In genomic region chr11:57600621-57601121, GRCm38 (mm10) we compare ENCODE assay signal across 9 mouse cellular contexts. TPM values are rescaled to one million over a fixed set of nuclear protein-coding genes. Genes with fewer than 3 reads are reported as not detected.
A peak's percentile ranks its signal among the peaks of the same experiment; 100 is the strongest.
DNase-seq lines count a peak whose midpoint lies in the region; ATAC-seq and TF ChIP-seq lines count a peak whose summit lies in the region.
"Had no signal": no experiment of that assay in that cellular context is flagged by ENCODE, and none has a peak within 500 bp of the region (broad histone marks: within the 10 kb centered on the region; RNA-seq: fewer than 3 reads in every experiment).

No protein-coding gene starts in this region.

- H3K9me3 ChIP-seq in heart, embryonic 12.5 days (replicated peaks): no peaks in the 10 kb centered on the region
- no peaks in the 10 kb centered on the region for H3K9me3 ChIP-seq in forebrain, postnatal 0 days (ENCODE audit: low read length)
- no peaks in the 10 kb centered on the region for H3K9me3 ChIP-seq in hindbrain, embryonic 15.5 days
- H3K9me3 ChIP-seq in midbrain, embryonic 10.5 days (replicated peaks): no peaks in the 10 kb centered on the region
- H3K9me3 ChIP-seq: liver, embryonic 15.5 days had no signal

- H3K27me3 ChIP-seq in heart, adult 2 months (ENCODE audit: control insufficient read depth, insufficient read depth, low read length): no peaks in the 10 kb centered on the region
- peaks cover 10% of the 10 kb centered on the region for H3K27me3 ChIP-seq in heart, embryonic 12.5 days (replicated peaks)
- H3K27me3 ChIP-seq in forebrain, postnatal 0 days (ENCODE audit: insufficient read depth, low read length): peaks cover 7% of the 10 kb centered on the region; the same call in 1 of the 2 replicates
- H3K27me3 ChIP-seq in hindbrain, embryonic 15.5 days: no peaks in the 10 kb centered on the region; the same call in 1 of the 2 replicates
- H3K27me3 ChIP-seq in midbrain, embryonic 10.5 days (ENCODE audit: low read depth, poor library complexity, severe bottlenecking): peaks cover 63% of the 10 kb centered on the region

- H3K36me3 ChIP-seq in heart, adult 2 months (ENCODE audit: control insufficient read depth, insufficient read depth, low read length): no peaks in the 10 kb centered on the region
- H3K36me3 ChIP-seq in heart, embryonic 12.5 days: no peaks in the 10 kb centered on the region
- no peaks in the 10 kb centered on the region for H3K36me3 ChIP-seq in forebrain, postnatal 0 days (ENCODE audit: insufficient read depth)
- no peaks in the 10 kb centered on the region for H3K36me3 ChIP-seq in hindbrain, embryonic 15.5 days
- H3K36me3 ChIP-seq in midbrain, embryonic 10.5 days: no peaks in the 10 kb centered on the region
- H3K36me3 ChIP-seq: liver, embryonic 15.5 days had no signal

- no peak overlapping the region for H3K4me3 ChIP-seq in heart, adult 2 months
- no peak overlapping the region for H3K4me3 ChIP-seq in heart, embryonic 12.5 days
- no peak overlapping the region for H3K4me3 ChIP-seq in forebrain, postnatal 0 days (ENCODE audit: low read depth, low read length)
- no peak overlapping the region for H3K4me3 ChIP-seq in hindbrain, embryonic 15.5 days
- H3K4me3 ChIP-seq in midbrain, embryonic 10.5 days: 0 out of 2 replicates have a peak overlapping the region, but pooled peaks have one; percentile 16
- H3K4me3 ChIP-seq: liver, embryonic 15.5 days had no signal

- intact Hi-C loops in heart, adult 2 months (cut with DNase I): no loop called here

- no peak for TF ChIP-seq CTCF in heart, adult 2 months (IDR thresholded peaks at IDR 0.05)
- TF ChIP-seq CTCF in forebrain, postnatal 0 days (IDR thresholded peaks at IDR 0.05; ENCODE audit: low read depth): no peak

- no peak for ATAC-seq in heart, embryonic 12.5 days (ENCODE audit: insufficient number of reproducible peaks, low FRiP score)
- peak; percentile 85 for ATAC-seq in forebrain, postnatal 0 days
- ATAC-seq in hindbrain, embryonic 15.5 days (ENCODE audit: low FRiP score, low read depth): peak; percentile 90
- no peak for ATAC-seq in granulocyte monocyte progenitor cell, adult 5-6 weeks (replicated peaks; ENCODE audit: poor library complexity, severe bottlenecking)
- ATAC-seq in erythroid progenitor cell, adult 5-6 weeks (replicated peaks; ENCODE audit: low FRiP score, poor library complexity, severe bottlenecking): no peak

- H3K79me2 ChIP-seq in heart, adult 2 months (replicated peaks; ENCODE audit: control insufficient read depth, insufficient read depth, low read length): no peaks in the 10 kb centered on the region

- H3K27ac ChIP-seq in heart, adult 2 months: no peak overlapping the region
- H3K27ac ChIP-seq in heart, embryonic 12.5 days (ENCODE audit: poor library complexity, severe bottlenecking): no peak overlapping the region
- H3K27ac ChIP-seq in forebrain, postnatal 0 days (ENCODE audit: low read depth, low read length): no peak overlapping the region
- peak overlapping the region; percentile 65 for H3K27ac ChIP-seq in hindbrain, embryonic 15.5 days (replicated peaks)
- H3K27ac ChIP-seq in midbrain, embryonic 10.5 days (replicated peaks): peak overlapping the region; percentile 78
- H3K27ac ChIP-seq: liver, embryonic 15.5 days had no signal

- no peak for TF ChIP-seq POLR2A in heart, adult 2 months (IDR thresholded peaks at IDR 0.05; ENCODE audit: insufficient read depth, low read depth, low read length)

- TF ChIP-seq EP300 in heart, adult 2 months (IDR thresholded peaks at IDR 0.05; ENCODE audit: insufficient read depth, low read depth, low read length): no peak

- WGBS in heart, adult 2 months: 24% methylated on average over 4 of the region's 4 CpGs
- WGBS in heart, embryonic 12.5 days: 35% methylated on average over 4 of the region's 4 CpGs
- WGBS in forebrain, postnatal 0 days: 9% methylated on average over 4 of the region's 4 CpGs
- WGBS in hindbrain, embryonic 15.5 days: 4% methylated on average over 4 of the region's 4 CpGs
- WGBS in midbrain, embryonic 10.5 days: 2% methylated on average over 4 of the region's 4 CpGs

- H3K4me1 ChIP-seq in heart, adult 2 months (ENCODE audit: control insufficient read depth, insufficient read depth, low read length): peaks cover 14% of the 10 kb centered on the region
- peaks cover 21% of the 10 kb centered on the region for H3K4me1 ChIP-seq in heart, embryonic 12.5 days (replicated peaks)
- H3K4me1 ChIP-seq in forebrain, postnatal 0 days (ENCODE audit: insufficient read depth): peaks cover 19% of the 10 kb centered on the region; the same call in 1 of the 2 replicates
- H3K4me1 ChIP-seq in hindbrain, embryonic 15.5 days (replicated peaks): peaks cover 43% of the 10 kb centered on the region
- peaks cover 48% of the 10 kb centered on the region for H3K4me1 ChIP-seq in midbrain, embryonic 10.5 days

- peak; percentile 36 to 46 for DNase-seq in heart, adult 2 months
- DNase-seq in cerebellum, adult 11 months: peak; percentile 75
- DNase-seq in forebrain, postnatal 0 days: peak; percentile 77
- DNase-seq in midbrain, embryonic 10.5 days (ENCODE audit: low spot score): peak; percentile 49

- H3K9ac ChIP-seq in heart, adult 2 months (ENCODE audit: low read depth, low read length): no peak overlapping the region
- H3K9ac ChIP-seq in heart, embryonic 12.5 days: no peak overlapping the region
- H3K9ac ChIP-seq in forebrain, postnatal 0 days: no peak overlapping the region
- no peak overlapping the region for H3K9ac ChIP-seq in hindbrain, embryonic 15.5 days
- H3K9ac ChIP-seq: liver, embryonic 15.5 days had no signal

- no peak overlapping the region for H3K4me2 ChIP-seq in heart, embryonic 12.5 days
- H3K4me2 ChIP-seq in forebrain, postnatal 0 days (ENCODE audit: low read depth): no peak overlapping the region
- H3K4me2 ChIP-seq in hindbrain, embryonic 15.5 days: peak overlapping the region; percentile 8; the same call in 1 of the 2 replicates
- H3K4me2 ChIP-seq: liver, embryonic 15.5 days had no signal

RNA-seq across cellular contexts. Expression of gene Galnt10, which starts 44.6 kb away (rescaled TPM):
- 1 to 10 TPM; 5.6 to 8.7 TPM for total RNA-seq in heart, adult 2 months (2021)
- 5.2 and 5.5 TPM in 2 replicates for polyA plus RNA-seq in heart, adult 2 months (2012; rRNA removed)
- polyA plus RNA-seq in heart, embryonic 12.5 days (2016; fragmentation: Nextera tagmentation; extraction: Ambion mirVana): 15.9 and 16.5 TPM in 2 replicates
- 14.5 and 20.7 TPM in 2 replicates for total RNA-seq in forebrain, postnatal 0 days (2014; rRNA removed)
- polyA plus RNA-seq in forebrain, postnatal 0 days (2015; fragmentation: Nextera tagmentation; extraction: Ambion mirVana): 8.0 and 9.5 TPM in 2 replicates
- polyA plus RNA-seq in hindbrain, embryonic 15.5 days (2015; fragmentation: Nextera tagmentation; extraction: Ambion mirVana): 14.6 and 15.4 TPM in 2 replicates
- polyA plus RNA-seq in midbrain, embryonic 10.5 days (2016; fragmentation: Nextera tagmentation; extraction: Ambion mirVana): 28.1 and 30.7 TPM in 2 replicates
- total RNA-seq in granulocyte monocyte progenitor cell, adult 5-6 weeks (2014; fragmentation: Nextera tagmentation): 5.1 and 6.8 TPM in 2 replicates
- 7.8 and 8.9 TPM in 2 replicates for total RNA-seq in granulocyte monocyte progenitor cell, adult 5-6 weeks (2017)
- 50.5 and 56.6 TPM in 2 replicates for total RNA-seq in erythroid progenitor cell, adult 5-6 weeks (2015; ENCODE audit: low replicate concordance)
- total RNA-seq in erythroid progenitor cell, adult 5-6 weeks (2017; ENCODE audit: low replicate concordance): 81.6 and 90.9 TPM in 2 replicates

Comparison
In these comparisons a context has a peak if more than half of its experiments do, and no peak if none do; other contexts are left out.
1. H3K27ac ChIP-seq: peak in hindbrain, embryonic 15.5 days (single experiment) and midbrain, embryonic 10.5 days (single experiment); none in heart, adult 2 months (single experiment), heart, embryonic 12.5 days (single experiment) and forebrain, postnatal 0 days (single experiment).
2. ATAC-seq: peak in forebrain, postnatal 0 days (single experiment) and hindbrain, embryonic 15.5 days (single experiment); none in heart, embryonic 12.5 days (single experiment), granulocyte monocyte progenitor cell, adult 5-6 weeks (single experiment) and erythroid progenitor cell, adult 5-6 weeks (single experiment).
3. Peak in every context shown above with its lines, with median percentiles within 50 percentile points of each other: DNase-seq.